Mouse (Mus musculus) cerebellum, adult (tissue): ENCODE results near the gene Bpifa6.
"Not testable (repeated sequence)": the region's sequence is repeated elsewhere in the genome, so short reads cannot be mapped to it uniquely, and the experiment has no call there.

Experiments
- ATAC-seq: cut with Nextera tagmentation; 2 replicates; pipeline ENCODE4 v1.9.2; 2017; ENCODE audit warnings: mild to moderate bottlenecking, moderate library complexity, mixed read lengths; ENCODE audit not compliant: insufficient number of reproducible peaks, low FRiP score, low TSS enrichment

The Bpifa6 gene

GRCm38 (mm10) chr2:154024676-154025075 is 49.9 kb downstream of the Bpifa6 start:
- ATAC-seq = not testable (repeated sequence)

- ATAC-seq = peak; percentile 75
These were observed 64.2 kb downstream of the Bpifa6 start for GRCm38 (mm10) chr2:154038932-154039331.

- no peak for ATAC-seq
These were observed 70.0 kb downstream of the Bpifa6 start for GRCm38 (mm10) chr2:154044743-154045142.
